Mouse (Mus musculus): Measurements from ENCODE around the gene Aknad1.

GRCm38 (mm10) chr3:108757570-108757969 lies 18.1 kb downstream of the Aknad1 start:
- no peak for TF ChIP-seq CTCF (IDR thresholded peaks at IDR 0.05; ENCODE audit: low read depth)
- no peak for TF ChIP-seq EP300 (optimal IDR thresholded peaks at IDR 0.05)

All from stomach, postnatal 0 days (tissue).